Mouse (Mus musculus) stomach, postnatal 0 days (tissue): Measurements from ENCODE around the gene Rbm48. TPM values are rescaled to one million over a fixed set of nuclear protein-coding genes. Genes with fewer than 3 reads are reported as not detected.

Source experiments
- ATAC-seq: fragments of 200-750 bp; cut with Nextera tagmentation; 2 replicates; pipeline ENCODE4 v1.8.0; 2017; ENCODE audit not compliant: low FRiP score, low TSS enrichment
- DNase-seq: peaks from one replicate; pipeline ENCODE4 v3.0.0-alpha.2; 2016; ENCODE audit warnings: low spot score
- H3K27ac ChIP-seq: fragments of 300-500 bp; sonication (generic); replicated peaks from 2 replicates; pipeline ENCODE4 v1.5.1; 2014; ENCODE audit warnings: mild to moderate bottlenecking, control low read depth
- H3K27me3 ChIP-seq: fragments of 300-500 bp; sonication (generic); 2 replicates; pipeline ENCODE4 v1.6.1; 2014; ENCODE audit warnings: low read length; ENCODE audit not compliant: control insufficient read depth, insufficient read depth
- H3K36me3 ChIP-seq: fragments of 300-500 bp; sonication (generic); 2 replicates; pipeline ENCODE4 v1.6.1; 2014; ENCODE audit warnings: low read length, mixed read lengths; ENCODE audit not compliant: control insufficient read depth, insufficient read depth
- H3K4me1 ChIP-seq: fragments of 300-500 bp; sonication (generic); replicated peaks from 2 replicates; pipeline ENCODE4 v1.6.1; 2014; ENCODE audit warnings: antibody characterized with exemption; ENCODE audit not compliant: control insufficient read depth, insufficient read depth
- H3K4me2 ChIP-seq: fragments of 300-500 bp; sonication (generic); replicated peaks from 2 replicates; pipeline ENCODE4 v1.6.1; 2014; ENCODE audit warnings: low read depth, mild to moderate bottlenecking, control low read depth, moderate library complexity
- H3K4me3 ChIP-seq: fragments of 300-500 bp; sonication (generic); 2 replicates; pipeline ENCODE4 v1.5.1; 2014; ENCODE audit warnings: low read depth, low read length, control low read depth
- H3K9ac ChIP-seq: fragments of 300-500 bp; sonication (generic); 2 replicates; pipeline ENCODE4 v1.6.1; 2014; ENCODE audit warnings: mild to moderate bottlenecking, low read length, control low read depth, mixed read lengths
- H3K9me3 ChIP-seq: fragments of 300-500 bp; sonication (generic); 2 replicates; pipeline ENCODE4 v1.6.1; 2016; ENCODE audit warnings: low read length; ENCODE audit not compliant: control insufficient read depth
- CTCF ChIP-seq: IDR thresholded peaks from 2 replicates; pipeline ENCODE4 v1.5.1; 2016; ENCODE audit warnings: antibody characterized with exemption, low read depth, mild to moderate bottlenecking, moderate library complexity
- EP300 ChIP-seq: optimal IDR thresholded peaks from 2 replicates; pipeline ENCODE3; 2016; ENCODE audit warnings: antibody characterized with exemption
- WGBS: fragments of 180-500 bp; shearing (Covaris S2); extraction: QIAGEN DNeasy Blood & Tissue Kit; methylation state at CpG from one replicate; pipeline ENCODE4 v1.1.7; 2014; 5-methylcytosine and 5-hydroxymethylcytosine counted together
- polyA plus RNA-seq: library from polyadenylated mRNA; unstranded; fragments of >200 nt; fragmentation: Nextera tagmentation; extraction: Ambion mirVana; gene quantifications from 2 replicates; pipeline ENCODE4 v1.2.1, GENCODE M21; 2015

Gene Rbm48
- polyA plus RNA-seq, 1 experiment from 2014 or later, result 7.0 TPM

- 95% methylated on average over 7 of the region's 7 CpGs for WGBS
- no peak overlapping the region for H3K9ac ChIP-seq
- TF ChIP-seq EP300 (no peak), CTCF (no peak)
- no peaks in the 10 kb centered on the region for H3K4me1 ChIP-seq
- H3K36me3 ChIP-seq, result peaks cover 43% of the 10 kb centered on the region
- no peaks in the 10 kb centered on the region for H3K9me3 ChIP-seq
- no peak overlapping the region for H3K27ac ChIP-seq
- DNase-seq (no peak), ATAC-seq (no peak)
- no peaks in the 10 kb centered on the region for H3K27me3 ChIP-seq
- H3K4me2 ChIP-seq, result no peak overlapping the region
- no peak overlapping the region for H3K4me3 ChIP-seq
These were observed 17.3 kb downstream of the Rbm48 start for GRCm38 (mm10) chr5:3579066-3579465.

GRCm38 (mm10) chr5:3577939-3578338, 18.4 kb downstream of the Rbm48 start:
- Histone ChIP-seq H3K27me3 (no peaks in the 10 kb centered on the region), H3K9ac (no peak overlapping the region)
- WGBS, result 93% methylated on average over 2 of the region's 2 CpGs

GRCm38 (mm10) chr5:3574825-3575224, 21.6 kb downstream of the Rbm48 start:
- Histone ChIP-seq H3K9ac (no peak overlapping the region), H3K27ac (no peak overlapping the region), H3K4me1 (no peaks in the 10 kb centered on the region), H3K4me3 (no peak overlapping the region), H3K4me2 (no peak overlapping the region), H3K9me3 (no peaks in the 10 kb centered on the region), H3K27me3 (no peaks in the 10 kb centered on the region), H3K36me3 (peaks cover 37% of the 10 kb centered on the region)
- 0 out of 2 replicates have a peak, but pooled peaks have one; percentile 2 for TF ChIP-seq CTCF
- no peak for TF ChIP-seq EP300
- no peak for DNase-seq
- 92% methylated on average over 2 of the region's 2 CpGs for WGBS
- no peak for ATAC-seq

More at GRCm38 (mm10) chr5:3577939-3578338, 18.4 kb downstream of the Rbm48 start:
- no peaks in the 10 kb centered on the region for H3K9me3 ChIP-seq
- H3K4me1 ChIP-seq, result no peaks in the 10 kb centered on the region
- no peak overlapping the region for H3K27ac ChIP-seq
- no peak overlapping the region for H3K4me2 ChIP-seq
- DNase-seq (no peak), ATAC-seq (no peak)
- H3K36me3 ChIP-seq, result peaks cover 35% of the 10 kb centered on the region
- TF ChIP-seq EP300 (no peak), CTCF (no peak)
- no peak overlapping the region for H3K4me3 ChIP-seq

GRCm38 (mm10) chr5:3571266-3571665, 25.1 kb downstream of the Rbm48 start, which contains the start of gene 1700109H08Rik:
Gene 1700109H08Rik (plus strand): TSS chr5:3571566.
- no peaks in the 10 kb centered on the region for H3K4me1 ChIP-seq
- H3K36me3 ChIP-seq, result peaks cover 20% of the 10 kb centered on the region
- no peak for ATAC-seq
- TF ChIP-seq EP300, result no peak
- no peak for TF ChIP-seq CTCF
- no peak within 1 kb of the TSS for H3K9ac ChIP-seq
- H3K27ac ChIP-seq, result no peak within 1 kb of the TSS
- H3K4me2 ChIP-seq, result no peak within 1 kb of the TSS
- H3K27me3 ChIP-seq, result no peaks in the 10 kb centered on the region
- no peak within 1 kb of the TSS for H3K4me3 ChIP-seq
- DNase-seq, result no peak
- WGBS, result 95% methylated on average over 4 of the region's 4 CpGs
- no peaks in the 10 kb centered on the region for H3K9me3 ChIP-seq

GRCm38 (mm10) chr5:3554198-3554597, 42.2 kb downstream of the Rbm48 start:
- Histone ChIP-seq H3K9me3 (no peaks in the 10 kb centered on the region), H3K36me3 (no peaks in the 10 kb centered on the region; the same call in 1 of the 2 replicates), H3K9ac (no peak overlapping the region), H3K4me1 (no peaks in the 10 kb centered on the region), H3K27ac (no peak overlapping the region), H3K4me2 (no peak overlapping the region), H3K4me3 (no peak overlapping the region), H3K27me3 (no peaks in the 10 kb centered on the region)
- 60% methylated on average over 2 of the region's 2 CpGs for WGBS
- ATAC-seq (peak; percentile 86), DNase-seq (peak; percentile 20)
- TF ChIP-seq CTCF (no peak), EP300 (no peak)

GRCm38 (mm10) chr5:3551481-3551880, 44.9 kb downstream of the Rbm48 start:
- 92% methylated on average over 1 of the region's 1 CpGs for WGBS
- no peak for DNase-seq
- TF ChIP-seq EP300, result no peak
- TF ChIP-seq CTCF, result no peak
- H3K27me3 ChIP-seq, result no peaks in the 10 kb centered on the region
- no peaks in the 10 kb centered on the region for H3K36me3 ChIP-seq
- H3K4me2 ChIP-seq, result no peak overlapping the region
- H3K4me1 ChIP-seq, result no peaks in the 10 kb centered on the region
- H3K4me3 ChIP-seq, result no peak overlapping the region
- H3K9me3 ChIP-seq, result no peaks in the 10 kb centered on the region
- no peak overlapping the region for H3K9ac ChIP-seq
- H3K27ac ChIP-seq, result no peak overlapping the region
- no peak for ATAC-seq
